Mouse (Mus musculus) lung, adult 2 months (tissue): Measurements from ENCODE around the gene Pnmal1.

Experiments
- CTCF ChIP-seq: fragments of 200-500 bp; IDR thresholded peaks from 2 replicates; pipeline ENCODE4 v1.5.1; 2011; ENCODE audit warnings: mild to moderate bottlenecking, low read length, control low read depth; ENCODE audit not compliant: insufficient read depth
- POLR2A ChIP-seq: fragments of 200-500 bp; IDR thresholded peaks from 2 replicates; pipeline ENCODE4 v1.6.1; 2011; ENCODE audit warnings: low read depth, mild to moderate bottlenecking, control low read depth, low read length, borderline replicate concordance; ENCODE audit errors: extremely low read depth

DNA sequence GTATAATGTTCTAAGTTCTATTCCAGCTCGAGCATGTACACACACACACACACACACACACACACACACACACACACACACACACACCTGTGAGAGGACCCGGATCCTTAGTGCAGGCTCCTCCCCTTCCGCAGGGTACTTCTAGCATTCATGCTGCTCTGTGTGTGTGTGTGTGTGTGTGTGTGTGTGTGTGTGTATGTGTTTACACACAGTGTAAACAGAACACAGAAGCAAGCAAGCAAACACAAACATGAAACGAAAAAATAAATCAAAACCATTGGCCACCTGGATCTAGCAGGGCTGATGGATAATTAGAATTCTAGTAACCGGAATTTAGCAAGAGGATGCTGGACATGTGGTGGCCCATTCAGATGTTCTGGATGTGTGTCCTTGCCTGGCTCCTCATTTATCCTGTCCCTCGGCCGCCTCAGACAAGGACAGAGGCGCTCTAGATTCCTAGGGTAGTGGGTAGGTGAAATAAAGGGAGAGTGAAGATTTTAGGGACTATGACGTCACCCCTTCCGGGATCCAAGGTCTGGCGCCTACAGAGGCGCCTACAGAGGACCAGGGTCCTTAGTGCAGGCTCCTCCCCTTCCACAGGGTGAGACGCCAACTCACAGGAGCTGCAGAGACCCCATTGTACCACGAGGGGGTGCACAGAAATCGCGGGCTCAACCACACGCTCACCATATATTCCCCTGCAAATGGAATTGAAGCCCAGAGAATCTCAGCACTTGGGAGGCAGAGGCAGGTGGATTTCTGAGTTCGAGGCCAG lies 8.4 kb upstream of the Pnmal1 start:
- TF ChIP-seq POLR2A (no peak), CTCF (peak; percentile 84)
